Mouse (Mus musculus): ENCODE measurements around the gene Sgo1. TPM values are rescaled to one million over a fixed set of nuclear protein-coding genes. Genes with fewer than 3 reads are reported as not detected.

Sgo1 gene
- total and polyA plus RNA-seq, 3 experiments: 12.6 to 21.4 TPM; not detected in 1

- H3K4me1 ChIP-seq (ENCODE audit: control insufficient read depth in 1 of 2, insufficient read depth in 2 of 2, low read length in 2 of 2): peaks cover 3 to 7% of the 10 kb centered on the region in 2 experiments; a peak in 2 of 4 replicates
- H3K27me3 ChIP-seq (ENCODE audit: control insufficient read depth in 1 of 2, insufficient read depth in 2 of 2, low read length in 2 of 2): no peaks in the 10 kb centered on the region
- no peaks in the 10 kb centered on the region for H3K9me3 ChIP-seq (replicated peaks; ENCODE audit: insufficient read depth, low read length)
- no peak overlapping the region for H3K4me3 ChIP-seq (ENCODE audit: control insufficient read depth in 1 of 2, insufficient read depth in 1 of 2, low read depth in 2 of 2, low read length in 2 of 2)
- no peak overlapping the region for H3K27ac ChIP-seq (ENCODE audit: control insufficient read depth, low read depth, low read length)
- TF ChIP-seq MAZ (IDR thresholded peaks at IDR 0.05; ENCODE audit: low read depth, low read length) (no peak), ZMIZ1 (IDR thresholded peaks at IDR 0.05; ENCODE audit: low read depth, low read length) (no peak), KAT2A (conservative IDR thresholded peaks at IDR 0.05; ENCODE audit: low read depth, low read length) (no peak), USF2 (IDR thresholded peaks at IDR 0.05; ENCODE audit: borderline replicate concordance in 1 of 2, insufficient read depth in 1 of 2, low read depth in 1 of 2, low read length in 2 of 2) (no peak), E2F4 (IDR thresholded peaks at IDR 0.05; ENCODE audit: borderline replicate concordance, low read depth, low read length) (no peak), SIN3A (IDR thresholded peaks at IDR 0.05; ENCODE audit: low read length) (no peak), RCOR1 (IDR thresholded peaks at IDR 0.05; ENCODE audit: low read depth, low read length) (no peak), CHD1 (IDR thresholded peaks at IDR 0.05; ENCODE audit: low read depth, low read length) (no peak), POLR2AphosphoS2 (IDR thresholded peaks at IDR 0.05; ENCODE audit: low read length) (no peak), TAL1 (IDR thresholded peaks at IDR 0.05; ENCODE audit: low read length) (no peak), CTCF (IDR thresholded peaks at IDR 0.05 in 2 of 3, conservative IDR thresholded peaks at IDR 0.05 in 1 of 3; ENCODE audit: control insufficient read depth in 1 of 3, insufficient read depth in 1 of 3, low read depth in 2 of 3, low read length in 3 of 3, poor library complexity in 1 of 3, severe bottlenecking in 1 of 3) (no peak), BHLHE40 (IDR thresholded peaks at IDR 0.05; ENCODE audit: borderline replicate concordance, low read depth, low read length) (no peak)
- no peak overlapping the region for H3K9ac ChIP-seq (ENCODE audit: control insufficient read depth, low read depth, low read length, poor library complexity, severe bottlenecking)
- H3K36me3 ChIP-seq (ENCODE audit: control insufficient read depth in 1 of 2, insufficient read depth in 2 of 2, low read length in 2 of 2): peaks cover 6 to 7% of the 10 kb centered on the region in 2 experiments
- no peak for DNase-seq (ENCODE audit: low read depth, low spot score)
- no peaks in the 10 kb centered on the region for H3K79me2 ChIP-seq (ENCODE audit: control insufficient read depth, insufficient read depth, low read length, poor library complexity)
Measured at GRCm38 (mm10) chr17:53627497-53627896, 61.6 kb downstream of the Sgo1 start.

- no peaks in the 10 kb centered on the region for H3K79me2 ChIP-seq (ENCODE audit: control insufficient read depth, insufficient read depth, low read length, poor library complexity)
- TF ChIP-seq SIN3A (IDR thresholded peaks at IDR 0.05; ENCODE audit: low read length): no peak
- TF ChIP-seq CTCF (IDR thresholded peaks at IDR 0.05 in 2 of 3, conservative IDR thresholded peaks at IDR 0.05 in 1 of 3; ENCODE audit: control insufficient read depth in 1 of 3, insufficient read depth in 1 of 3, low read depth in 2 of 3, low read length in 3 of 3, poor library complexity in 1 of 3, severe bottlenecking in 1 of 3): no peak
- no peak for TF ChIP-seq BHLHE40 (IDR thresholded peaks at IDR 0.05; ENCODE audit: borderline replicate concordance, low read depth, low read length)
- no peak for TF ChIP-seq EP300 (IDR thresholded peaks at IDR 0.05; ENCODE audit: low read depth in 1 of 2, low read length in 2 of 2)
- no peak for TF ChIP-seq MYB (IDR thresholded peaks at IDR 0.05; ENCODE audit: low read depth, low read length)
- TF ChIP-seq KAT2A (conservative IDR thresholded peaks at IDR 0.05; ENCODE audit: low read depth, low read length): no peak
- no peak overlapping the region for H3K9ac ChIP-seq (ENCODE audit: control insufficient read depth, low read depth, low read length, poor library complexity, severe bottlenecking)
- no peak overlapping the region for H3K4me3 ChIP-seq (ENCODE audit: control insufficient read depth in 1 of 2, insufficient read depth in 1 of 2, low read depth in 2 of 2, low read length in 2 of 2)
- H3K36me3 ChIP-seq (ENCODE audit: control insufficient read depth in 1 of 2, insufficient read depth in 2 of 2, low read length in 2 of 2): peaks cover 7 to 16% of the 10 kb centered on the region in 2 experiments
- no peak for DNase-seq (ENCODE audit: low read depth, low spot score)
- no peak overlapping the region for H3K27ac ChIP-seq (ENCODE audit: control insufficient read depth, low read depth, low read length)
- no peaks in the 10 kb centered on the region for H3K9me3 ChIP-seq (replicated peaks; ENCODE audit: insufficient read depth, low read length)
- H3K4me1 ChIP-seq (ENCODE audit: control insufficient read depth in 1 of 2, insufficient read depth in 2 of 2, low read length in 2 of 2): peaks cover 8 to 14% of the 10 kb centered on the region in 2 experiments
- H3K27me3 ChIP-seq (ENCODE audit: control insufficient read depth in 1 of 2, insufficient read depth in 2 of 2, low read length in 2 of 2): no peaks in the 10 kb centered on the region
Measured at GRCm38 (mm10) chr17:53626160-53626559, 63.0 kb downstream of the Sgo1 start.

Other genes with a start within 250 kb of the Sgo1 start
- not detected in 2 replicates for gene Efhb, start 226.0 kb downstream of the Sgo1 start, total RNA-seq (2012; rRNA removed)
- gene Efhb, start 226.0 kb downstream of the Sgo1 start, polyA plus RNA-seq (2012; ENCODE audit: insufficient read depth in 1 of 2, insufficient read length in 2 of 2, low read depth in 1 of 2, low replicate concordance in 2 of 2, missing spikeins in 1 of 2): not detected
- gene Rab5a, start 210.1 kb downstream of the Sgo1 start, total RNA-seq (2012; rRNA removed): 23.7 and 26.7 TPM in 2 replicates
- gene Rab5a, start 210.1 kb downstream of the Sgo1 start, polyA plus RNA-seq (2012; ENCODE audit: insufficient read depth in 1 of 2, insufficient read length in 2 of 2, low read depth in 1 of 2, low replicate concordance in 2 of 2, missing spikeins in 1 of 2): 10 to 100 TPM in 1 of 2 experiments, not detected in 1; 22.7 TPM
- gene Pp2d1, start 149.9 kb downstream of the Sgo1 start, total RNA-seq (2012; rRNA removed): 0.07 and 0.08 TPM in 2 replicates
- gene Pp2d1, start 149.9 kb downstream of the Sgo1 start, polyA plus RNA-seq (2012; ENCODE audit: insufficient read depth in 1 of 2, insufficient read length in 2 of 2, low read depth in 1 of 2, low replicate concordance in 2 of 2, missing spikeins in 1 of 2): under 1 TPM in 1 of 2 experiments, not detected in 1; 0.04 TPM
- gene Kat2b, start 122.5 kb downstream of the Sgo1 start, total RNA-seq (2012; rRNA removed): 6.2 and 6.4 TPM in 2 replicates
- gene Kat2b, start 122.5 kb downstream of the Sgo1 start, polyA plus RNA-seq (2012; ENCODE audit: insufficient read depth in 1 of 2, insufficient read length in 2 of 2, low read depth in 1 of 2, low replicate concordance in 2 of 2, missing spikeins in 1 of 2): 1 to 10 TPM in 1 of 2 experiments, not detected in 1; 7.4 TPM
- not detected in 2 replicates for gene Sult1c2, start 157.0 kb upstream of the Sgo1 start, total RNA-seq (2012; rRNA removed)
- gene Sult1c2, start 157.0 kb upstream of the Sgo1 start, polyA plus RNA-seq (2012; ENCODE audit: insufficient read depth in 1 of 2, insufficient read length in 2 of 2, low read depth in 1 of 2, low replicate concordance in 2 of 2, missing spikeins in 1 of 2): not detected